Mouse (Mus musculus) monocyte, adult 59 days (primary cell): ENCODE data around the gene Elmod3. TPM values are rescaled to one million over a fixed set of nuclear protein-coding genes. Genes with fewer than 3 reads are reported as not detected.

Experiments used
- total RNA-seq, 2 experiments: library from RNA; stranded (reverse); gene quantifications; one replicate each; pipeline ENCODE4 v1.2.4; 2023

Elmod3 gene
- total RNA-seq, result 1 to 10 TPM; 7.4 to 8.7 TPM

DNA sequence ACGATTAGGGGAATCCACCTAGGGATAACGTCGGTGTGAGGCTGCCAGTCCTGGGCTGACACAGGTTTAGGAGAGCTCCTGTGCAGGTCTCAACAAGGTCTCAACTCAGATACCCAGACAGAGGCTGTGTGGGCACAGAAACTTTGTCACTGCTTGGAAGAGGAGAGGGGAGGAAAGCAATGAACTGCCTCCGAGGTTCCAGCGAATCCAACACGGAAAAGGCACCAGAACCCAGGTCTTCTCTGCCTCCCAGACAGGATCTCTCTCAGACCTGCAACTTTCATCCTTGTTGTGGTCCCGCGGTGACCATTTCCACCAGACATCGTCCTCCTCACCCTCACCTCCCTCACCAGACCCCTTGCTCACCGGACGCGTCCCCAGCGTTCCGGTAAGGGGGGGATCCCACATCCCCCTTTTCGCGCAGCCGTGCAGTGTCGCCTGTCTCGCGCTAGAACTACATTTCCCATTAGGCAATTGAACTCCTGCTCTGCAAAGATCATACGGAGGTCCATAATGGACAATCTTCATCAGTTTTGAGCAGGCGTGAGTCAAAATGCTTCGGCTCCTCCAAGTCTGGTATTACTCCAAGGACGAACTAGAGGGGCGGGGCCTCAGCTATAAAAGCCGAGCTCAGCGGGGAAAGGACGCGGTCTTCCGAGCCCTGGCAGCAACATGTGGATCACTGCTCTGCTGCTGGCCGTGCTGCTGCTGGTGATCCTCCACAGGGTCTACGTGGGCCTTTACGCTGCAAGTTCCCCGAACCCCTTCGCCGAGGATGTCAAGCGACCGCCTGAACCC, at the start of gene Elmod3, which contains the start of gene Retsat:
TSS of gene Elmod3 (minus strand) at position 458 of the 798 bp plus-strand sequence.
TSS of gene Retsat (plus strand) at position 520 of the 798 bp plus-strand sequence.

DNA sequence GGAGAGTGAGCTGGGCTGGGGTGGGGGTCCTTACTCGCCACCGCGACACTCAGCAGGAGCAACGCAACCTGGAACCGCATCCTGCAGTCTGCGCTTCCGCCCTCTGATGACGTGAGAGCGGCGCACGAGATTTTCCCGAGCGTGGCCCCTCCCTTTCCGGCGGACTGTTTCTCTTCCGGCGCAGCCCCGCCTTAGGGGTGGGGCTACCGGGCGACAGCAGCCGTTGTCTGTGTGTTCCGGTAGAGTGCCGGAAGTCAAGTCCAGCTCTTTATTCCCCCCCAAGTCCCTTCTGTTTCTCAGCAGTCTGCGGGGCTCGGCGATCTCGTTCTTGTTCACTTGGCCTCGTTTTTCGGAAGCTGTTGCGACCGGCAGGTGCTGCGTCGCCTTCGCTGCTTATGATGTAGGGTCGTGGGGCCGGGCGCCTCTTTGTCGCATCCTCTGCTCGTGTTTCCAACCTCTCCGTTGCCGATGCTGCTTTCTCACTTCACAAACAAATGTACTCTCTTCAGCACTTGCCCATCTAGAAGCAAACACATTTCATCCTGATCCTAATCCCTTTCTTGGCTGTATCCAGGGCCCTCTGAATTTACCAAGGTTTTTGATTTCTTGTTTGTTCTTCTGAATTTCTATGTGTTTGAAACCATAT, 18.6 kb upstream of the Elmod3 start, which contains the start of gene Tgoln1:
TSS of gene Tgoln1 (minus strand) at position 358 of the 646 bp plus-strand sequence.

DNA sequence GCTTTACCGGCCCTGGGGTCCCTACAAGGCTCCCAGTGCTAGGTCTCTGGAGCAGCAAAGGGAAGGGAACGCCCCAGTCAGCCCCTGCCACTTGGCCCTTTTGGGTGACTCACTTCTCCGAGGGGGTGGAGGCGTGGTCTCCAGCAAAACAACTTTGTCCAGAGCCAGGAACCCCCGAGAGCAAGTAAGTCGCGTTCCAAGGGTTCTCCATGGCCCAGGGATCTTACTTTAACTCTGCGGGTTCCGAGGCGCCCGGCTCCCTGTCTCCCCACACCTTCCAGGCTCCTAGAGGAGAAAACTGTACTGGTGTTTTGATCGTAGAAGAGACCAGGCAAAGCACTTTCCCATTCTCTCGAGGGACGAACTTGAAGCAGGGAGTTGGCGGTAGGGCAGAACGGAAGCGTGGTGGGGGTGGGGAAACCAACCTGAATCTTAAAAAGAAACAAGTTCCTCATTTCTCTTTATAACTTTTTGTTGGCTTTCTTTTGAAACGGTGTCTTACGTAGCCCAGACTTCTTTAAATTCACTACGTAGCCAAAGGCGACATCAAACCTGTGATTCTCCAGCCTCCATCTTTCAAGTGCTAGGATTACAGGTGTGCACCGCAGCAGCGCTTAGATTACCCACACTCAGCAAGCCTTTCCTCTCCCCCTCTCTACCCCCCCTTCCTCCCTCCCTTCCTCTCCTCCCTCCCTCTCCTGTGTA, 53.8 kb downstream of the Elmod3 start, which contains the start of gene Capg:
TSS of gene Capg (plus strand) at position 109 of the 705 bp plus-strand sequence.

DNA sequence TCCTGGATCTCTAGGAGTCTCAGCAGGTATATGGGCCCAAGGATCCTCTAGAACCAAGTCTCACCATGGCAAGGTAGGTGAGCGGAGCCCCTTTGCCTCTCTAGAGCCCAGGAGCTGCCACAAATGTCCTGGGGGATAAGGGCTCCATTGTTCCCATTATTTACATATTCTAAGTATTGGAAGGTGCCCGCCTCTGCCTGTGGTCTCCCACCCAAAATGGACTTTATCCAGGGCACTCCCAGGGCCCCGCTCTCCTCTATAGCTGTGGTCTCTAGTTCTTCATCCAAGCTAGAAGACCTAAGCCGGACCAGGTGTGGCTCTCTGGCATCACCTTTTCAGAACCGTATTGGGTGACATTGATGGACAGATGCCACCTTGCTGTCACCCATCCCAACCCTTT, 76.6 kb downstream of the Elmod3 start, which contains the start of gene Sh2d6:
TSS of gene Sh2d6 (minus strand) at position 101 of the 400 bp plus-strand sequence.

Other genes with a start within 250 kb of the Elmod3 start
- 1 to 10 TPM in 1 of 2 experiments, under 1 TPM in 1; 0.73 to 1.1 TPM for gene Tmem150a, start 243.0 kb downstream of the Elmod3 start, total RNA-seq
- 10 to 100 TPM; 59.7 to 69.4 TPM for gene Rnf181, start 231.5 kb downstream of the Elmod3 start, total RNA-seq
- 10 to 100 TPM; 22.0 to 32.9 TPM for gene Vamp5, start 217.9 kb downstream of the Elmod3 start, total RNA-seq
- 100 to 1,000 TPM; 201 to 211 TPM for gene Vamp8, start 207.7 kb downstream of the Elmod3 start, total RNA-seq
- gene Ggcx, start 184.1 kb downstream of the Elmod3 start, total RNA-seq, result 10 to 100 TPM; 14.1 to 18.7 TPM
- 100 to 1,000 TPM; 204 to 208 TPM for gene Mat2a, start 158.9 kb downstream of the Elmod3 start, total RNA-seq
- under 1 TPM in 1 of 2 experiments, not detected in 1; 0.39 TPM for gene Sh2d6, start 76.7 kb downstream of the Elmod3 start, total RNA-seq
- 100 to 1,000 TPM; 179 to 182 TPM for gene Capg, start 54.0 kb downstream of the Elmod3 start, total RNA-seq
- 10 to 100 TPM; 21.5 to 27.7 TPM for gene Retsat, start 62 bp upstream of the Elmod3 start, total RNA-seq
- 100 to 1,000 TPM; 103 to 105 TPM for gene Tgoln1, start 18.6 kb upstream of the Elmod3 start, total RNA-seq
- under 1 TPM; 0.33 to 0.42 TPM for gene Tcf7l1, start 190.8 kb upstream of the Elmod3 start, total RNA-seq